Mouse (Mus musculus) forebrain, embryonic 15.5 days (tissue): ENCODE results near the gene Cx3cl1. TPM values are rescaled to one million over a fixed set of nuclear protein-coding genes. Genes with fewer than 3 reads are reported as not detected.

ENCODE experiments used
- ATAC-seq: fragments of 200-750 bp; cut with Nextera tagmentation; replicated peaks from 2 replicates; pipeline ENCODE4 v1.8.0; 2017; ENCODE audit warnings: mild to moderate bottlenecking, moderate TSS enrichment, moderate library complexity
- H3K27ac ChIP-seq: fragments of 300-500 bp; sonication (generic); replicated peaks from 2 replicates; pipeline ENCODE4 v1.5.1; 2015; ENCODE audit warnings: mild to moderate bottlenecking, inconsistent platforms
- H3K27me3 ChIP-seq: fragments of 300-500 bp; sonication (generic); 2 replicates; pipeline ENCODE4 v1.6.1; 2015; ENCODE audit warnings: inconsistent platforms
- H3K36me3 ChIP-seq: fragments of 300-500 bp; sonication (generic); 2 replicates; pipeline ENCODE4 v1.6.1; 2015; ENCODE audit warnings: mild to moderate bottlenecking, inconsistent platforms
- H3K4me1 ChIP-seq: fragments of 300-500 bp; sonication (generic); 2 replicates; pipeline ENCODE4 v1.6.1; 2015; ENCODE audit warnings: inconsistent platforms
- H3K4me2 ChIP-seq: fragments of 300-500 bp; sonication (generic); replicated peaks from 2 replicates; pipeline ENCODE4 v1.6.1; 2015; ENCODE audit warnings: mild to moderate bottlenecking, inconsistent platforms
- H3K4me3 ChIP-seq: fragments of 300-500 bp; sonication (generic); 2 replicates; pipeline ENCODE4 v1.5.1; 2015; ENCODE audit warnings: mild to moderate bottlenecking, inconsistent platforms
- H3K9ac ChIP-seq: fragments of 300-500 bp; sonication (generic); replicated peaks from 2 replicates; pipeline ENCODE4 v1.6.1; 2015; ENCODE audit warnings: mild to moderate bottlenecking, inconsistent platforms
- H3K9me3 ChIP-seq: fragments of 300-500 bp; sonication (generic); 2 replicates; pipeline ENCODE4 v1.6.1; 2016; ENCODE audit warnings: inconsistent platforms
- WGBS: fragments of 180-500 bp; shearing (Covaris S2); methylation state at CpG from one replicate; pipeline ENCODE4 v1.1.7; 2015; ENCODE audit warnings: mixed read lengths; 5-methylcytosine and 5-hydroxymethylcytosine counted together
- polyA plus RNA-seq: library from polyadenylated mRNA; unstranded; fragments of >200 nt; fragmentation: Nextera tagmentation; extraction: Ambion mirVana; gene quantifications from 2 replicates; pipeline ENCODE4 v1.2.1, GENCODE M21; 2015

Gene Cx3cl1
- polyA plus RNA-seq, 1 experiment from 2014 or later = 17.3 TPM

DNA sequence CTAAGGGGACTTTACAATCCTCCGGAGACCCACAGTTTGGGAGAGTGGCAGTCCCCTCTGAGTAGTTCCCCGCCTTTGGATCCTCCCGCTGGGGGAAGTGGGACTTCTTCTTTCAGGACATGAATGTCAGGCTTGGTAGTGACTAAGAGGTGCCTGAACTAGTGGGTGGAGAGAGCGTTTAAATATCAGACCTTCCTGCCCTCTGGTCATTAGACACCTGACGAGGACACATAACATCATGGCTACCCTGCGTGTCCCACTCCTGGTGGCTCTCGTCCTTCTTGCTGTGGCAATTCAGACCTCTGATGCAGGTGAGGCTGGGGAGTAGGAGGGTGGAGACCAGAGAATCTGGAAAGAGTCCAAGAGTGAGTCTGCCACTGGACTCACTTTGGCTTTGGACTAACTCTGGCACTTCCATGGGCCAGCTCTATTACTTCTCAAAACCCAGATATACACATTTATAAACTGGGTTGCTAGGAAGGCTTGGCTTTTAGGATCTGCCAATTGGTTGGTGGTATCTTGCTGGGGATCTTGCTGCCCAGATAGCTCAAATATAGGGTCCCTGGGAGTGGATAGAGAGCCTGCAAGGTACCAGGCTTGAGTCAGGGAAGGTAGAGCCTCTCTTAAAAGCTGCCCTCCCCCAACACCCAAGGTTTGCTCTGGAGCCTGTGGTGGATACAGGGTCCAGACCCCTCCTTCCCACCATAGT, 26.2 kb upstream of the Cx3cl1 start, which contains the start of gene Ccl22:
Ccl22 (plus strand) TSS at position 115 of the 709 bp plus-strand sequence.
- WGBS = 94% methylated on average over 7 of the region's 7 CpGs

DNA sequence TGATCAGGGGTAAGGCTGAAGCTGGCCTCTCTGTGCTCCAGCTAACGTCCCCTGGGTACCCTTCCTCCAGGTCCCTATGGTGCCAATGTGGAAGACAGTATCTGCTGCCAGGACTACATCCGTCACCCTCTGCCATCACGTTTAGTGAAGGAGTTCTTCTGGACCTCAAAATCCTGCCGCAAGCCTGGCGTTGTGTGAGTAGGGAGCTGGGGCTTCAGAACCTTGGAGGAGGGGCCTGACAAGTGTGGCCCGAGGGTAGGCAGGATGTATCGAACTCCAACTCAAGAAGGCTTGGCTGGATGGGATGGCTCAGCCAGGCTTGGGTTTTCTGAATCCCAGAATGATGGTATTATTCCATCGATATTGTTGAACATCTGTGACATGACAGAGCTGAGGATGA, 25.0 kb upstream of the Cx3cl1 start:
- Histone ChIP-seq H3K4me1 (no peaks in the 10 kb centered on the region), H3K4me3 (no peak overlapping the region), H3K9ac (no peak overlapping the region), H3K4me2 (no peak overlapping the region), H3K36me3 (no peaks in the 10 kb centered on the region), H3K27me3 (no peaks in the 10 kb centered on the region), H3K27ac (no peak overlapping the region), H3K9me3 (no peaks in the 10 kb centered on the region)
- 85% methylated on average over 8 of the region's 8 CpGs for WGBS
- ATAC-seq = no peak

More for the DNA sequence above, 26.2 kb upstream of the Cx3cl1 start, which contains the start of gene Ccl22:
- H3K4me2 ChIP-seq = no peak within 1 kb of the TSS
- H3K9ac ChIP-seq = no peak within 1 kb of the TSS
- no peak within 1 kb of the TSS for H3K4me3 ChIP-seq
- H3K36me3 ChIP-seq = no peaks in the 10 kb centered on the region
- no peak within 1 kb of the TSS for H3K27ac ChIP-seq
- no peaks in the 10 kb centered on the region for H3K9me3 ChIP-seq
- no peaks in the 10 kb centered on the region for H3K27me3 ChIP-seq
- ATAC-seq = no peak
- no peaks in the 10 kb centered on the region for H3K4me1 ChIP-seq

DNA sequence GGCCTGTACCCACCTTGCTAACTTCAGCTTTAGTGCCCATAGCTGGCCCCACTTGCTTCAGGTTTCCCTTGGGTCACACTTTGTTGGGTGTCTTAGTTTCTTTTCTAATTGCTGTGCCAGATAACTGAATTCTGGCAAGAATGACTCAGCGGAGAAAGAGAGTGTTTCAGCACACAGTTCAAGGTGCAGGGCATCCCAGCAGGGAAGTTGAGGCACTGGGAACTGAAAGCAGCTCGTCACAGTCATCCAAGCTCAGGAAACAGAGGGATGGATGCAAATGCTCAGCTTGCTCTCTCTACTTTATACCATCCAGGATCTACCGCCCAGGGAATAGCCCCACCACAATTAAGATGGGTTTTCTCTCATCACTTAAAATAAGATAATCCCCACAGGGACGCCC, 23.4 kb upstream of the Cx3cl1 start:
- H3K4me1 ChIP-seq = no peaks in the 10 kb centered on the region
- ATAC-seq = no peak
- no peak overlapping the region for H3K9ac ChIP-seq
- H3K9me3 ChIP-seq = no peaks in the 10 kb centered on the region
- H3K36me3 ChIP-seq = no peaks in the 10 kb centered on the region
- no peak overlapping the region for H3K27ac ChIP-seq
- H3K4me3 ChIP-seq = no peak overlapping the region
- H3K27me3 ChIP-seq = no peaks in the 10 kb centered on the region
- 56% methylated on average over 4 of the region's 4 CpGs for WGBS
- no peak overlapping the region for H3K4me2 ChIP-seq

DNA sequence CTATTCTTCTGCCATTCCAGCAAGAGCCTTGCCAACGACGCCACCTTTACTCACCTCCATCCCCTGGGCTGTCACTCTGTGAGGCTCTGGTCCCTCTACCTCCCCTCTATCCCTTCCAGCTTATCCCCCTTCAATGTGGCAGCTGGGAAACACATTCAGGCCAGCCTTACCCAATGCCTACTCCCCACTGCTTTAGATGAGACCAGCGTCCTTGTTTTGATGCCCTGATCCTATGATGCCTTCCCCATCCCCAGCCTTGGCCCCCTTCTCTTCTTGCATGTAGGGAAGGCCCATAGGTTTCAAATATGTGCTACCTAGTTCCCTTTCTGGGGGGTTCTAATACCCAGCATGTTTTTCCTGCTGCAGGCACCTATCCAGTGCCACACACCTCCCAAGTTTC, 21.9 kb upstream of the Cx3cl1 start:
- no peak overlapping the region for H3K4me2 ChIP-seq
- H3K9ac ChIP-seq = no peak overlapping the region
- H3K4me3 ChIP-seq = no peak overlapping the region
- no peaks in the 10 kb centered on the region for H3K4me1 ChIP-seq
- 65% methylated on average over 3 of the region's 3 CpGs for WGBS
- no peaks in the 10 kb centered on the region for H3K27me3 ChIP-seq
- no peak for ATAC-seq
- H3K27ac ChIP-seq = no peak overlapping the region
- no peaks in the 10 kb centered on the region for H3K9me3 ChIP-seq
- no peaks in the 10 kb centered on the region for H3K36me3 ChIP-seq

DNA sequence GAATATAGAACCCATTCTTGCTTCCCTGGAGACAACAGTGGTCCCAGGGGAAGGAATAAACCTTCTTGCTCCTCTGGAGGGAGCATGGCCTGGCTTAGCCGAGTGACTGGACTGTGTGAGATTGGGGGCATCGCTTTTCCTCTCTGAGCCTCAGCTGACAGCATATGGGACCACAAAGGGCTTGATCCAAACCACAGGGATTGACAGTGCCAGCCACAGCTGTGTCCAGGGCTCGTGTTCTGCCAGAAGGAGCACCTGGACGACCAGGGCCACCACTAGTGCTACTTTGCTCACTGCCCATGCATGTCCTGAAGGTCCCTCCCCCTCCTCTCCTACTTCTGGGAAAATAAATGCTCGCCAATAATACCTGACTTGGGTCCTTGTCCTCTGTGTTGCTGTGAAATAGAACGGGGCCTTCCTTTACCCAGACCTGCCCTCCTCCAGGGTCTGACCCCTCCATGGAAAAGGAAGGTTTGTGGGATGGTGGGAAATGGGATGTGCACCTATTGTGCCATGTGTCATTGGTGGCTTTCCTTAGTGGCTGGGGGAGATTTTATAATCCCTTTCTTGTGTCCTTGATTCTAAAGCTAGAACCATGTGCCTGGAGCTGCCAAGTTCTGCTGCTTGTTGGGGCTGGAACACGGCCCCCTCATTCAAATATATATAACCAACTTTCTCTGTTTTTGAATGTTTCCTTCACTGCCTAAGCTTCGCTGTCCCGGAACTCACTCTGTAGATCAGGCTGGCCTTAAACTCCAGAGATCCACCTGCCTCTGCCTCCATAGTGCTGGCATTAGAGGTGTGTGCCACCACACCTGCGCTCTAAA, 20.6 kb upstream of the Cx3cl1 start:
- H3K4me3 ChIP-seq = no peak overlapping the region
- no peaks in the 10 kb centered on the region for H3K27me3 ChIP-seq
- WGBS = 90% methylated on average over 10 of the region's 10 CpGs
- no peak overlapping the region for H3K9ac ChIP-seq
- H3K36me3 ChIP-seq = no peaks in the 10 kb centered on the region
- no peaks in the 10 kb centered on the region for H3K9me3 ChIP-seq
- no peak overlapping the region for H3K27ac ChIP-seq
- no peak overlapping the region for H3K4me2 ChIP-seq
- no peaks in the 10 kb centered on the region for H3K4me1 ChIP-seq
- no peak for ATAC-seq

DNA sequence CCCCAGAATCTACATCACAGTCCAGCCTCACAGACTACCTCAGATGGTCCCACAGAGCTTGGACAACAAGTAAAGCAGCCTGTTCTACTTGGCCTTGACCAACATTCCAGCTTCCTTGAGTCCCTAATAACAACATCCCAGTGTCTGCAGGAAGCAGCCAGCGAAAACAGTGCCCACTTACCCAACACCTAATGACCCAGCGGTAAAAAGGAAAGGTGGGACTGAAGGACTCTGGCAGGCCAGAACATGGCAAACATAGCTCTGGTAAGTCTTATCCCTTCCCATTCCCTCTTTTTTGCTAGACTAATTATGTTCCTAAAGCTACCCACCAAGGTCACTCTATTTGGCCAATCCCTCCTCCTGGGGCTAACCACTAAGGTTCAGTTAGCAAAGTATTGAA, 17.8 kb upstream of the Cx3cl1 start:
- no peaks in the 10 kb centered on the region for H3K4me1 ChIP-seq
- no peak for ATAC-seq
- no peak overlapping the region for H3K4me3 ChIP-seq
- H3K9me3 ChIP-seq = no peaks in the 10 kb centered on the region
- H3K27ac ChIP-seq = no peak overlapping the region
- no peaks in the 10 kb centered on the region for H3K27me3 ChIP-seq
- 91% methylated on average over 2 of the region's 2 CpGs for WGBS
- no peaks in the 10 kb centered on the region for H3K36me3 ChIP-seq
- no peak overlapping the region for H3K9ac ChIP-seq
- H3K4me2 ChIP-seq = no peak overlapping the region

DNA sequence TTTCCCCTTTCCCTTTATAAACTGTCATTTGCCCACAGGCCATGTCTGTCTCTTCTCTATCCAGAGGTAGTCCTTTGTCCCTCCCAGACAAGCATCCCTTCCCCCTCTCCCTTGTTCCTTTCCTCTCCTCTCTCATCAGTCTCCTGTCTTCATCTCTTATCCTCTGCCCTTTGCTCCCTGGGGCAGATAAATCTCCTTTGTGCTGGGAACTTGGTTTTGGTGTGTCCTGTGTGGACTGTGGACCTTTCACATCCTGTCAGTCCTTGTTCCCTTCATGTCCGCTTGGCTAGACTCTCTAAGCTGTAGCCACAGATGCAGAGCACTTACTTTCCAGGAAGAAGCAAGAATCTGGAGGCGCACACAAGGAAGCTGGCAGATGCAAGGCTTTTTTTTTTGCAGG, 17.3 kb upstream of the Cx3cl1 start:
- Histone ChIP-seq H3K9me3 (no peaks in the 10 kb centered on the region), H3K27me3 (no peaks in the 10 kb centered on the region), H3K36me3 (no peaks in the 10 kb centered on the region), H3K27ac (no peak overlapping the region), H3K4me2 (no peak overlapping the region), H3K4me3 (no peak overlapping the region), H3K9ac (no peak overlapping the region), H3K4me1 (no peaks in the 10 kb centered on the region)
- ATAC-seq = no peak
- 79% methylated on average over 2 of the region's 2 CpGs for WGBS

DNA sequence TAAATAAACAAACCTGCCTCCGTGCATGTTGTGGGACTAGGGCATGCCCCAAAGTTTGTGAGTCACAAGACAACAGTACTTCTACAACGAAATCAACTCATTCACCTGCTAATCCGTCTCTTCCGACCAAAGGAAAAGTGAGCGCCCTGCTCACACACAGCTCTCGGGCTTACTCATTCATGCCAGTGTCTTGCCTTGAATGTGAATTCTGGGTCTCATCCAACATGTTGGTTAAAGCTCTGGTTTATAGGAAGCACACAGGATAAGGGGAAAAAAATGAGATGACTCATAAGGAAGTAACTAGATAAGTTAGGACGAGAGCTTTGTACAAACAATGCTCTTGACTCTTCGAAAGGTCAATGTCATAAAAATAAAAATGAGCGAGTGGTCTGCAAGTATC, 4.8 kb upstream of the Cx3cl1 start:
- ATAC-seq = no peak
- no peak overlapping the region for H3K4me3 ChIP-seq

DNA sequence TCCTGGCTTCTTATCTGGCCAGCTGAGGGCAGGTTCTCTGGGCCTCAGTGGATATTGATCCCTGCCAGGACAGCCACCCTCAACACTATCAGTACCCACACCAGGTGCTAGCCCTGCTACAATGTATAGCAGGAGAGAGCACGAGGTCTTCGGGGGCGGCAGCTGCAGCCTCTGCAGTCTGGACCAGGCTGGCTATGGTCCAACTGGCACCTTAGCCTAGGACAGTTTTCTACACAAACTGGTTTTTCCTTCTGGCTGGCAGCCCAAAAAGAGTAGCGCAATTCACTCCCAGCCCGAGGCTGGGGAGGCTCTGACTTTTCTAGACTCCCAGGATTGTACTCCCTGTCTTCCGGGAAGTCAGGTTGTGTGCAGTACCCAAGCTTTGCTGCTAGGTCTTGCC, 864 bp upstream of the Cx3cl1 start:
- Histone ChIP-seq H3K9ac (no peak overlapping the region), H3K36me3 (no peaks in the 10 kb centered on the region), H3K4me2 (no peak overlapping the region), H3K4me3 (no peak overlapping the region), H3K9me3 (no peaks in the 10 kb centered on the region), H3K27ac (no peak overlapping the region), H3K4me1 (peaks cover 32% of the 10 kb centered on the region), H3K27me3 (no peaks in the 10 kb centered on the region; the same call in 1 of the 2 replicates)
- ATAC-seq = no peak; the same call in 1 of the 2 replicates
- 29% methylated on average over 6 of the region's 6 CpGs for WGBS

More for the DNA sequence above, 4.8 kb upstream of the Cx3cl1 start:
- Histone ChIP-seq H3K36me3 (no peaks in the 10 kb centered on the region), H3K9me3 (no peaks in the 10 kb centered on the region), H3K27ac (no peak overlapping the region), H3K4me1 (peaks cover 13% of the 10 kb centered on the region), H3K9ac (no peak overlapping the region), H3K27me3 (no peaks in the 10 kb centered on the region; the same call in 1 of the 2 replicates), H3K4me2 (no peak overlapping the region)
- WGBS = 78% methylated on average over 9 of the region's 9 CpGs

DNA sequence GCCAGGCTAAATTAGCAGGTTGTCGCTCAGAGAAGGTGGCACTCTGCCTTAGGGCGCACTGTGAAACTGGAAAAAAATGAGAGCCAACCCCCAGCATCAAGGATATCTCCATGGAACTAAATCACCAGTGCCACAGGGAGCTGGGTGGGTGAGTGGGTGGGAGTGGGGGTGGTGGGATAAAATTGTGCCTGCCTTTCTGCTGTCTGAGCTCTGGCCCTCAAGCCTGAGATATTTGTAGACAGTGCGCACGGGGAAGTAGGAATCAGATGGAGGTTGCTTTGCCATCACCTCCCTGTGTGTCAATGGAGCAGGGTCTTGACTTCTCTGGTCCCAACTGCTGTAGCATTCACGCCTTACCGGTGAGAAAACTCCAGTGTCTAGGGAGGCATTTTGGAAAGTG, 1.2 kb downstream of the Cx3cl1 start:
- no peaks in the 10 kb centered on the region for H3K36me3 ChIP-seq
- no peak for ATAC-seq
- H3K27ac ChIP-seq = no peak overlapping the region
- 48% methylated on average over 6 of the region's 6 CpGs for WGBS
- no peaks in the 10 kb centered on the region for H3K9me3 ChIP-seq
- peak overlapping the region; percentile 52 for H3K4me3 ChIP-seq
- peaks cover 33% of the 10 kb centered on the region for H3K4me1 ChIP-seq
- H3K9ac ChIP-seq = peak overlapping the region; percentile 52
- no peaks in the 10 kb centered on the region; the same call in 1 of the 2 replicates for H3K27me3 ChIP-seq
- peak overlapping the region; percentile 71 for H3K4me2 ChIP-seq

DNA sequence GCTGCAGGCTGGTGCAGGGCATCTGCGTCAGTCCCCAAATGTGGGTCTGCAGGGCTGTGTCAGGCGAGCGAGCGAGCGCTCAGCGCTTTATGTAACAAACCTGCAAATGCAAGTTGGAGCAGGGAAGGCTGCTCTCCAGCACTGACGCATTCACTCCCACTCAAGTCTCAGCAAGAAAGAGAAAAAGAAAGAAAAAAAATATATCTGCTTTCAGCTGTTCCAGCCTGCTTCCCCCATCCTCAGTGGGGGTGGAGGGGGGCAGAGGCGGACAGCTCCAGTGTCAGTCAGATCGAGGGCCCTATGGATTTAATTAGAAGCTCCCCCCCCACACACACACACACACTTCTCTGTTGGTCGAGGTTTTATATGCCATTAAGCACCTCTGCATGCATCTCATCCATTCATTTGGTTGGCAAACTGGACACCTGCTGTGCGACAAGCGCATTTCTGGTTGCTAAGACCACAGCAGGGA, 1.9 kb downstream of the Cx3cl1 start:
- no peaks in the 10 kb centered on the region for H3K9me3 ChIP-seq
- 0 out of 2 replicates have a peak overlapping the region, but pooled peaks have one; percentile 1 for H3K27ac ChIP-seq
- H3K36me3 ChIP-seq = no peaks in the 10 kb centered on the region
- WGBS = 3% methylated on average over 12 of the region's 12 CpGs
- peak; percentile 30 for ATAC-seq
- peak overlapping the region; percentile 71 for H3K4me2 ChIP-seq
- peaks cover 39% of the 10 kb centered on the region for H3K4me1 ChIP-seq
- H3K27me3 ChIP-seq = no peaks in the 10 kb centered on the region; the same call in 1 of the 2 replicates
- H3K9ac ChIP-seq = 0 out of 2 replicates have a peak overlapping the region, but pooled peaks have one; percentile 2
- peak overlapping the region; percentile 52 for H3K4me3 ChIP-seq

DNA sequence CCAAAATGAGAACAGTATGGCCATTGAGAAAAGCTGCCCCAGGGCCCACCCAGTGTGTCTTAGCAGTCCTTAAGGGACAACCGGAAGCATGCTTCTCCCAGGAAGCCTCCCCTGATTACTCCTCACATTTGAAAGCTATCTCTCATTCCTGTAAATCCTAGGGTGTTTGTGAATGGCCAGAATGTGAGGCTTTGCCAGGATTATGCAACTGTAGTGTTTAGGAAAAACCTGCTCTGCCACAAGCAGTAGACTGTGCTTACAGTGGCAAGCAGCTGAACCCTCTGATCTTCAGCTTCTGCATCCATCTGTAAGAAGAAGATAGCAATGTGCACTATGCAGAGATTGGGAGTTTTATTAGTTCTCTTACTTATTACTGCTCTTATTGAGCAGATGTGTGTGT, 2.8 kb downstream of the Cx3cl1 start:
- H3K4me1 ChIP-seq = peaks cover 41% of the 10 kb centered on the region

More for the DNA sequence above, 2.8 kb downstream of the Cx3cl1 start:
- Histone ChIP-seq H3K4me3 (no peak overlapping the region), H3K27ac (no peak overlapping the region), H3K27me3 (no peaks in the 10 kb centered on the region; the same call in 1 of the 2 replicates), H3K9me3 (no peaks in the 10 kb centered on the region), H3K36me3 (no peaks in the 10 kb centered on the region), H3K4me2 (no peak overlapping the region), H3K9ac (no peak overlapping the region)
- WGBS = 94% methylated on average over 1 of the region's 1 CpGs
- no peak for ATAC-seq
